Mouse (Mus musculus) cerebellum, adult 9-10 months (tissue): ENCODE measurements around the gene Gm10972.
A peak's percentile ranks its signal among the peaks of the same experiment; 100 is the strongest.
"Not testable (repeated sequence)": the region's sequence is repeated elsewhere in the genome, so short reads cannot be mapped to it uniquely, and the experiment has no call there.

Experiments
- DNase-seq: peaks from one replicate; pipeline ENCODE4 v3.0.0; 2022

Gene Gm10972

DNA sequence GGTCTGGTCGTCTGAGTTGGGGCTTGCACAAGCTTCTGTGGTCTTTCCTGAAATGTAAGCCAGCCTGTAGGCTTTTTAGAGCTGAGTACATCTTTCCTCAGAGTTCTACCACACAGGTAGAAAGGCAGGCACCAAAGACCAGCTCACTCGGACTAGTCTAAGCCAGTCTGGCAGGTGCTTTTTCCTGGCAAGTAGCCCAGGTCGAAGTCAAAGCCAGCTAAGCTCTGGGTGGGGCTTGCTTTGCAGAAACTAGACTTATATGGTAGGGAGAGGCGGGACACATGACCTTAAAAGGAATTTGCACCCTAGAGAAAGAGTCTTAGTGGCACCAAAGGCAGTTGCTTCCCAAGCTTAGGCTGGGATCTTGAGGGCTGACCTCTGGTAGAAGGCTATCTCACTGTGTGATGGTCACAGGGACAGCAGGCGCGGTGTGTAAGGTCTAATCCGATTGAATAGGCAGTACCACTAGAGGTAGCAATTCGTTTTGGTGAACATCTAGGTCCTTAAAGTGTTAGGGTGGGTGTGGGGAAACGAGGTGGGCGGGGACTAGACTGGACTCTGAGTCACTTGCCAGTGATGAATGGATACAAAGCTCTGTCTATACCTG is 16.3 kb downstream of the Gm10972 start:
- DNase-seq: peak; percentile 41

DNA sequence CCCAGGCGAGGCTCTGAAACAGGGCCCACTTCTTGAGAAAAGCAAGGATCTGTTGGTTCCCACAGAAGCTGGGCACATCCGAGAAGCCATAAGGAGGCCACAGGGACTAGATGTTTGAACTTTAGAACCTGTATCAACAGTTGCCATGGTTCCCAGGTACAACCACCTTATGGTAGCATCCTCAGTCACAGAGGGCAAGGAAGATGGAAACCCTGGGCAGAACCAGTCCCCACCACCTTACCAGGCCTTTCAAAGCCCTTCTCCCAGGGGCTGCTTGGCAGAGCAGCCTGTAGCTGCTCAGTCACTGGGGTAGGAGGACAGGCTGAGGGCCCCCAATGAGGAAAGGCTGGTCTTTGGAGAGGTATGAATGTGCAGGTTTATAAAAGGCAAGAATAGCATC is 17.9 kb downstream of the Gm10972 start:
- DNase-seq: not testable (repeated sequence)

DNA sequence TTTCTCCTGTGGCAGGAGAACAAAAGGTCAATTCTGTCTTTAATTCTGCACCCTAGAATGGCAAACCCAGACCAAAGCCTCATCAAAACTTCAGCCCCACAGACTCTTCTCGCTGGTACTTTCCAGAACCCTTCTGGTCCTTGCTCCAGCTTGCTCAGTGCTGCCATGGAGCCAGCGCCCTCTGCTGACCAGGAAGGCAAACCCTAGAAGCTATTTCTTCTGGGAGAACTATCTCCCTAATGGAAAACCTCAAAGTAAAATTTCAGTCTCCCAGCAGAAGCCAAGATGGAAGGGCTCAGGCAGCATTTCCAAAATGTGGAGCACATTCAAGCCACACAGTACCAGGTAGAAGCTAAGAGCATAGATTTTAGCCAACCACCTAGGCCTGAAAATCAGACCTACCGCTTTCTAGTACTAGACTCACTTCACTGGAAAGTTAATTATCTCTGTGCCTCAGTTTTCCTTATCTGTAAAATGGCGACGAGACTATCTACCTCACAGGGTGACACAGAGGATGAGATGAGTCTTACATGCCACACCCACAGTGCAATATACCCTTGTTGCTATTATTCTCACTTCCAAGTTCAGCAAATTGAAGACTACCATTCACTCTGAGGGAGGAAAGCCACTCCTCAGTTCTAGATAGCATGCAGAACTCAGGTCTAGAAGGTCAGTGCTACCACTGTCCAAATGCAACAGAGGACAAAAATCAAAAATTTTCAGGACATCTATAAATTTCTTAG is 22.3 kb downstream of the Gm10972 start:
- DNase-seq: not testable (repeated sequence)

DNA sequence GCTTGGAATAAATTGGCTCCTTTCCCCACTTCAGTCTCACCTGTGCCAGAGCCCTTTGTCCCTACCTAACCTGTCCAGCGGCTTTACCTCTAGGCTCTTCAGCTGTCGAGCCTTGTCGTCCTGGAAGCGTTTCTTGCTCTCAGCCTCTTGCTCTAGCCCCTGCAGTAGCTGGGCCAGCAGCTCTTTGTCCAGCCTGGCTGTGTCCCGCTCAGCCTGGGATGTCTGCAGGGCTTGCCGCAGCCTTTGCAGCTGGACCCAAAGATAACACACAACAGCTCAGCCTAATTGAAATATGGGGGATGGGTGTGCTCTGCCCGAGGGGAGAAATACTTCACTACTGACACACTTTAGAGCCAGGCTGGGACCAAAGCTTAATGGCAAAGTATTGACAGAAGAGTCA is 23.0 kb downstream of the Gm10972 start:
- DNase-seq: not testable (repeated sequence)

DNA sequence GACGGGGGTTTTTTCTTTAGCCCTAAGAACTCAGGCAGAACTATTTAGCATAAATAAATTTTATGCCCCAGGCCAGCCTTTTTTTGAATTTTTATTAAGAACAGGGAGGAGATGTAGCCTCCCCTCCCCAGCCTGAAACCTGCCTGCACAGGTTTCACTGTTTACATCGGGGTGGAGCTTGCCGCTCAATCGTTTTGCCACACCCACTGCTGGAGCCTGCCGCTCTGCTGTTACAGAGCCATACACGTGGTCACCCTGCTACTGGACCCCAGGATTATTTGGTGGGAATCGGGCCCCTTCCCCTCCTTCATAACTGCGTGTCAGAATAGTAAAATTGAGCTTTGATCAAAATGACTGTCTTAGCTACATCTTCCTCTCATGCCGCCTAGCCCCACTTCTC is 32.2 kb downstream of the Gm10972 start:
- not testable (repeated sequence) for DNase-seq

DNA sequence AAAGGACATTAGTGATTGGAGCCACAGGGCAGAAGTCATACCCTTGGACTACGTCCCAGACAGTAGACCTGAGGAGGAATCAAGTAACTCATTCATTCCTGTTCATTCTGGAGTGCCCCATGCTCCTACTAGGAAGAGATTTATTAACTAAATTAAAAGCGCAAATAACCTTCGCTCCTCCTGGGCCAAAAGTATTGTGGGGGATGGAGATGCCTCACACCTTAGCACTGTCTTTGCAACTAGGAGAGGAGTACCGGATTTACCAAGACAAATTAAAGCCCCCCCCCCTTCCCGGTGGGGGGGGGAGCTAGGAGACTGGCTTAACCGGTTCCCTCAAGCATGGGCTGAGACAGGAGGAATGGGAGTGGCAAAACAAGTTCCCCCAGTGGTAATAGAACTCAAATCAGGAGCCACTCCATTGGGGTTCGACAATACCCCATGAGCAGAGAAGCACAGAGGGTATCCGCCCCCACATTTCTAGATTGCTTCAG is 36.5 kb downstream of the Gm10972 start:
- no peak for DNase-seq

DNA sequence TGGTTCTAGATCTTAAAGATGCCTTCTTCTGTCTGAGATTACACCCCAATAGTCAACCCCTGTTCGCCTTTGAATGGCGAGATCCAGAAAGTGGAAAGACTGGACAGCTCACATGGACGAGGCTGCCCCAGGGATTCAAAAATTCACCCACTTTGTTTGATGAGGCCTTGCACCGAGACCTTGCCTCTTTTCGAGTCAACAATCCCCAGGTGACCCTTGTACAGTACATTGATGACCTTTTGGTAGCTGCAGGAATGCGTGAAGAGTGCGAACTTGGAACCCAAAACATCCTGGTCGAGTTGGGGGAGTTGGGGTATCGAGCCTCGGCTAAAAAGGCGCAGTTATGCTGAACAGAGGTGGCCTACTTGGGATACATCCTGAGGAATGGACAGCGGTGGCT is 37.1 kb downstream of the Gm10972 start:
- not testable (repeated sequence) for DNase-seq

DNA sequence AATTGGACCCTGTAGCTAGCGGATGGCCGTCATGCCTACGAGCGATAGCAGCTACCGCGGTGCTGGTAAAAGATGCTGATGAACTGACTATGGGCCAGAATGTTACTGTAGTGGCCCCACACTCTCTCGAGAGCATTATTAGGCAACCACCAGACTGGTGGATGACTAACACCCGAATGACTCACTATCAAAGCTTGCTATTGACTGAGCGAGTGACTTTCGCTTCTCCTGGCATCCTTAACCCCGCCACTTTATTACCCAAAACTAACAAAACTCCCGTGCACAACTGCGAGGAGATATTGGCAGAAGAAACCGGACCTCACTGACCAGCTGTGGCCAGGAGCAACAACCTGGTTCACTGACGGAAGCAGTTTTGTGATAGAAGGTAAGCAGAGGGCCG is 37.9 kb downstream of the Gm10972 start:
- no peak for DNase-seq

DNA sequence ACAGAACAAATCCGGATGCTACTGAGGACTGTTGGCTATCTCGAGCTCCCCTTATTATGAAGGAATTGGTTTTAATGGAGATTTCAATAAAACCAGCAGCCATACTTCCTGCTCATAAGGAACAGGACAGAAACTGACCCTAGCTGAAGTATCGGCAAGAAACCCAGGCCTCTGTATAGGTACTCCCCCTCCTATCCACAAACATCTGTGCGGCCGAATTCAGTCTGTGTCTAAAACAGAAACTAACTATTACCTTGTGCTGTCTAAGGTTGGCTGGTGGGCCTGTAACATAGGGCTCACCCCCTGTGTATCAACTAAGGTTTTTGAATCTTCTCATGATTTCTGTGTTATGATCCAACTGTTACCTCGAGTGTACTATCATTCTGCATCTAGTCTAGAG is 40.7 kb downstream of the Gm10972 start:
- DNase-seq: no peak

DNA sequence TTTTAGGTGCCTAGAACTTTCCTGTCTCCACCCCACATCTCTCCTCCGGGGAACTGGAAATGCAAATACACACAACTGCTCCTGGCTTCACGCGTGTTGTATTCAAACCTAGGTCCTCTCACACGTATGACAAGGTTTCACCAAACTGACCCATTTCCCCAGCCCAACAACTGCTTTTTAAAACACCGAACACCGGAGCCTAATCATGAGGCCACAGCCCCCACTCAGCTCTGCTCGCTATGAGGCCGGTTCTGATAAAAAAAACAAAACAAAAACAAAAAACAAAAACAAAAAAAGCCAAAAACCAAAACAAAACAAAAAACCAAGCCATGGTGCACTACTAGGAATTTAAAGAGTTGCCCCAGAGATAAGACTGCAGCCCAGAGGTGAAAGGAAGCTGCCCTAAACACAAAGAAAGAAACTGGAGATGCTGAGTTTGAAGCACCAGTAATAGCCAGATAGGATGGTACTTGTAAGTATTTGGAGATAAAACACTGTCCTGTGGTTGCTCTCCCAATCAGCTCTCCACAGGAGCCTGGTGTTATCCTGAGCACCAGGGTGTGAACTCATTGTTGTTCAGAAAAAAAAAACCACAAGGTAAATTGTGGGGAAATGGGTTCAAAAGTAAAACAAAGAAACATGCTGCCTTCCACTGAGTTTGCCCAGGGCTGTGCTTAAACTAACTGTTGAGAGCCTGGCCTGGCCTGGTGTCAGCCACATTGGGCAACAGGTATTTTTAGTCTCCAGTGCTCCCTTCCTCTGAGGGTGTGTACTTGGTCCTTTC is 43.3 kb downstream of the Gm10972 start:
- DNase-seq: not testable (repeated sequence)

DNA sequence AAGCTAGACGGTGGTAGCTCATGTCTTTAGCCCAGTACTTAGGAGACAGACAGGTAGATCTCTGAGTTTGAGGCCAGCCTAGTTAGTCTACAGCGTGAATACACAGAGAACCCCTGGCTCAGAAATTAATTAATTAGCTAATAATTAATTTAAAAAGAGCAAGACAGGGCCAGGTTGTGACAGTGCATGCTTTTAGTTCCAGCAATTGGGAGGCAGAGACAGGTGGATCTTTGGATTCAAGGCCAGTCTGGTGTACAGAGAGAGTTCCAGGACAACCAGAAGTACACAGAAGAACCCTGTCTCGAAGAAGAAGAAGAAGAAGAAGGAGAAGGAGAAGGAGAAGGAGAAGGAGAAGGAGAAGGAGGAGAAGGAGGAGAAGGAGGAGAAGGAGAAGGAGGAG is 45.8 kb downstream of the Gm10972 start:
- DNase-seq: not testable (repeated sequence)

DNA sequence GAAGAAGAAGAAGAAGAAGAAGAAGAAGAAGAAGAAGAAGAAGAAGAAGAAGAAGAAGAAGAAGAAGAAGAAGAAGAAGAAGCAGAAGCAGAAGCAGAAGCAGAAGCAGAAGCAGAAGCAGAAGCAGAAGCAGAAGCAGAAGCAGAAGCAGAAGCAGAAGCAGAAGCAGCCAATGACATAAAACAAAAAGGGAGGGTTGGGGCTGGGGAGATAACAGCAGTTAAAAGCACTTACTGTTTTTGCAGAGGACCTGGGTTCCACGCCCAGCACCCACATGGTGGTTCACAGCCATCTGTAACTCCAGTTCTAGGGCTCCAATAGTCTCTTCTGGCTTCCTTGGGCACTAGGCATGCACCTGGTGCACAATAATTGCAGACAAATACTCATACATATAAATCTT is 46.3 kb downstream of the Gm10972 start:
- DNase-seq: not testable (repeated sequence)

DNA sequence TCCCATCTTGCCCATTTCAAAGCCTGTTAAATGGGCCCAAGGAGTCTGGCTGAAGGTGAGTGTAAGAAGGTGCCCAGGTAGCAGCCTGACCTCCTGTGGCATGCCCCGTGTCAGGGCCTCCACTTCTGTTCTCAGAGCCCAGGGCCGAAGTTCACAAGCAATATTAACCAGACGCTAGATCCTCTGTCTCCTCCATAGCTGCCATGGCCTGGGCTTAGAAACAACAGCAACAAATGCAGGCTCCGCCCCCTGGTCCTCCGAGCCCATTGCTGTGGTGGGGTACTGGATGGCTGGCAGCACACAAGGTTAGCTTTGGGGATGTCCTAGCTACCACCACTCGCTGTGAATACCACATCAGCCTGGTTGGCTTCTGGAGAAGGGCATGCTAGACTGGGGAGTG is 47.2 kb downstream of the Gm10972 start:
- not testable (repeated sequence) for DNase-seq

DNA sequence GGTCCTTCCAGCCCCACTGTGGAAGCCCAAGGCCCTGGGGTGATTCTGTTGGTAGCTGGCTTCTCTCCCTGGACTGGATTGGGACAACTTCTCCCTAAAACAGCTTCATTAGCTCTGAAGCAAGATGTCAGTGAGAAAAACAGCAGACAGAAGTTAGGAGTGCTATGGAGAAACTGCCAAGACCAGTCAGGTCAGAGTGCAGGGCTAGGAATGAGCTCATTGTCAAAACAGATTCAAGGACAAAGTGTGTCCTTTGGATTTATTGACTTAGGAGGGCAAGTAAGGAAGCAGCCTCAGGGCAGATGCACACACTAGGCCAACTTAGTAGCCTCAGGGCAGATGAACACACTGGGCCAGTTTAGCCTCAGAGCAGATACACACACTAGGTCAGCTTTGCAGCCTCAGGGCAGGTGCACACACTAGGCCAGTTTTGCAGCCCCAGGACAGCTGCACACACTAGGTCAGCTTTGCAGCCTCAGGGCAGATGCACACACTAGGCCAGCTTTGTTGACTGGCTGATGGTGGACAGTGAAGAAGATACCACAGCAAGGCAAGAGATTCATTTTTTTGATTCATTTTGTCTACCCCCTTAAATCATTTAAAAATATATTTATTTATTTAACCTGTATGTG is 47.8 kb downstream of the Gm10972 start:
- DNase-seq: no peak

DNA sequence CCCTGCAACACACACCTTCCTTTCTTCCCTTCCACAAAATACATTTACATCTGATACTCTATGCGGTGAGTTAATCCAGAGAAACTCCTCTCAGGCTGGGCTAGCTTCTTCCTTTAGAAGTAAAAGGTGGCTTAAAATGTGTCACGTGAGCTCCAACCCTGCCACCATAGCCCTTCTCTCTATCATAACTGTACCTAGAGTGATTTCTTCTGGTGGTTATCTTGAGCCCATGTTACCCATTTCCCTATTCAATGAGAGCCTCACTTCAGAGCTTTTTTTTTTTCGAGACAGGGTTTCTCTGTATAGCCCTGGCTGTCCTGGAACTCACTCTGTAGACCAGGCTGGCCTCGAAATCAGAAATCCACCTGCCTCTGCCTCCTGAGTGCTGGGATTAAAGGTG is 48.8 kb downstream of the Gm10972 start:
- not testable (repeated sequence) for DNase-seq
